Mouse (Mus musculus): ENCODE data around the gene Spata33.

DNA sequence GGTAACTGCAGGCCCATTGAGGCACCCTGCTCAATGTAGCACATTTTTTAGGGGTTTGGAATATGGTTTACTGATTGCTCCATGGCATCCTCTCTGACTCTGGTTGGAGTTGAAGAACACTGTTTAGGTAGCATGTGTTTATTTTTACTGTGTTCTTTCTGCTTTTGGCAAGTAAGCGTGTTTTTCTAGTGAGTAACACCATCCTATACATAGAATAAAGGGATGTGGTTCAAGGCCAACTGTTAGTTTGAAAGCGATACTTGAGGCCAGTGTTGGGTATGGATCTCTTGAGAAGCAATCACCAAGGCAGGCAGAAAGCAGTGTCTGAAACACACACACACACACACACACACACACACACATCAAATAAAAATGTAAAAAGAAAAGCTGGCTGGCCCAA lies 24.6 kb upstream of the Spata33 start:
- no peak for TF ChIP-seq POLR2A (IDR thresholded peaks at IDR 0.05; ENCODE audit: insufficient read depth, low read length)
- no peak for TF ChIP-seq EP300 (IDR thresholded peaks at IDR 0.05; ENCODE audit: insufficient read depth, low read depth, low read length)
- no peak for TF ChIP-seq CTCF (IDR thresholded peaks at IDR 0.05; ENCODE audit: low read depth, low read length)

Measured in ES-Bruce4 (cell line).